Mouse (Mus musculus): ENCODE data around the gene Ldlrap1. TPM values are rescaled to one million over a fixed set of nuclear protein-coding genes. Genes with fewer than 3 reads are reported as not detected.
A peak's percentile ranks its signal among the peaks of the same experiment; 100 is the strongest.

Gene Ldlrap1
- polyA plus RNA-seq, 1 experiment from 2014 or later: 15.4 TPM

GRCm38 (mm10) chr4:134750825-134751224 is 17.0 kb downstream of the Ldlrap1 start:
- H3K27ac ChIP-seq (ENCODE audit: low read depth): peak overlapping the region; percentile 68
- H3K36me3 ChIP-seq (replicated peaks; ENCODE audit: insufficient read depth, low read length): peaks cover 64% of the 10 kb centered on the region
- no peaks in the 10 kb centered on the region for H3K27me3 ChIP-seq (ENCODE audit: insufficient read depth, low read length)
- H3K9me3 ChIP-seq (ENCODE audit: low read length): no peaks in the 10 kb centered on the region
- 74% methylated on average over 6 of the region's 6 CpGs for WGBS (ENCODE audit: insufficient replicate concordance)
- ATAC-seq: no peak
- no peak overlapping the region for H3K4me2 ChIP-seq (ENCODE audit: low read depth, low read length)
- no peak for TF ChIP-seq CTCF (IDR thresholded peaks at IDR 0.05; ENCODE audit: low read depth)
- no peak for TF ChIP-seq EP300 (IDR thresholded peaks at IDR 0.05; ENCODE audit: low read depth)
- no peak overlapping the region for H3K9ac ChIP-seq (replicated peaks)
- H3K4me3 ChIP-seq (ENCODE audit: low read depth, low read length): no peak overlapping the region
- peaks cover 63% of the 10 kb centered on the region for H3K4me1 ChIP-seq (ENCODE audit: insufficient read depth)
- DNase-seq: no peak

GRCm38 (mm10) chr4:134750263-134750662 is 17.6 kb downstream of the Ldlrap1 start:
- Histone ChIP-seq H3K9me3 (ENCODE audit: low read length) (no peaks in the 10 kb centered on the region), H3K4me3 (ENCODE audit: low read depth, low read length) (no peak overlapping the region), H3K9ac (replicated peaks) (no peak overlapping the region), H3K4me2 (ENCODE audit: low read depth, low read length) (no peak overlapping the region), H3K27ac (ENCODE audit: low read depth) (peak overlapping the region; percentile 68), H3K27me3 (ENCODE audit: insufficient read depth, low read length) (no peaks in the 10 kb centered on the region), H3K36me3 (replicated peaks; ENCODE audit: insufficient read depth, low read length) (peaks cover 67% of the 10 kb centered on the region), H3K4me1 (ENCODE audit: insufficient read depth) (peaks cover 57% of the 10 kb centered on the region)
- no peak for ATAC-seq
- 40% methylated on average over 5 of the region's 5 CpGs for WGBS (ENCODE audit: insufficient replicate concordance)
- no peak for DNase-seq
- TF ChIP-seq EP300 (IDR thresholded peaks at IDR 0.05; ENCODE audit: low read depth) (no peak), CTCF (IDR thresholded peaks at IDR 0.05; ENCODE audit: low read depth) (no peak)

GRCm38 (mm10) chr4:134749301-134750030 is 18.4 kb downstream of the Ldlrap1 start:
- Histone ChIP-seq H3K4me2 (ENCODE audit: low read depth, low read length) (no peak overlapping the region), H3K9me3 (ENCODE audit: low read length) (no peaks in the 10 kb centered on the region), H3K27me3 (ENCODE audit: insufficient read depth, low read length) (no peaks in the 10 kb centered on the region), H3K4me3 (ENCODE audit: low read depth, low read length) (no peak overlapping the region), H3K36me3 (replicated peaks; ENCODE audit: insufficient read depth, low read length) (peaks cover 66% of the 10 kb centered on the region), H3K9ac (replicated peaks) (peak overlapping the region; percentile 16; the same call in 1 of the 2 replicates), H3K4me1 (ENCODE audit: insufficient read depth) (peaks cover 53% of the 10 kb centered on the region), H3K27ac (ENCODE audit: low read depth) (peak overlapping the region; percentile 68; the same call in 1 of the 2 replicates)
- ATAC-seq: peak; percentile 26
- peak; percentile 85 for DNase-seq
- TF ChIP-seq CTCF (IDR thresholded peaks at IDR 0.05; ENCODE audit: low read depth) (peak; percentile 94), EP300 (IDR thresholded peaks at IDR 0.05; ENCODE audit: low read depth) (no peak)
- WGBS (ENCODE audit: insufficient replicate concordance): 43% methylated on average over 21 of the region's 21 CpGs

- no peak for DNase-seq
- Histone ChIP-seq H3K9me3 (ENCODE audit: low read length) (no peaks in the 10 kb centered on the region), H3K4me3 (ENCODE audit: low read depth, low read length) (no peak overlapping the region), H3K4me2 (ENCODE audit: low read depth, low read length) (no peak overlapping the region), H3K4me1 (ENCODE audit: insufficient read depth) (peaks cover 21% of the 10 kb centered on the region), H3K9ac (replicated peaks) (no peak overlapping the region), H3K27me3 (ENCODE audit: insufficient read depth, low read length) (no peaks in the 10 kb centered on the region), H3K36me3 (replicated peaks; ENCODE audit: insufficient read depth, low read length) (peaks cover 72% of the 10 kb centered on the region), H3K27ac (ENCODE audit: low read depth) (no peak overlapping the region; the same call in 1 of the 2 replicates)
- no peak for TF ChIP-seq EP300 (IDR thresholded peaks at IDR 0.05; ENCODE audit: low read depth)
- peak; percentile 64 for TF ChIP-seq CTCF (IDR thresholded peaks at IDR 0.05; ENCODE audit: low read depth)
- WGBS (ENCODE audit: insufficient replicate concordance): 72% methylated on average over 16 of the region's 16 CpGs
- no peak for ATAC-seq
These were observed 21.7 kb downstream of the Ldlrap1 start for GRCm38 (mm10) chr4:134745900-134746661.

- H3K27me3 ChIP-seq (ENCODE audit: insufficient read depth, low read length): no peaks in the 10 kb centered on the region
- TF ChIP-seq CTCF (IDR thresholded peaks at IDR 0.05; ENCODE audit: low read depth) (no peak), EP300 (IDR thresholded peaks at IDR 0.05; ENCODE audit: low read depth) (no peak)
- H3K4me1 ChIP-seq (ENCODE audit: insufficient read depth): peaks cover 3% of the 10 kb centered on the region; the same call in 1 of the 2 replicates
- H3K9me3 ChIP-seq (ENCODE audit: low read length): no peaks in the 10 kb centered on the region
- peaks cover 59% of the 10 kb centered on the region for H3K36me3 ChIP-seq (replicated peaks; ENCODE audit: insufficient read depth, low read length)
- H3K4me3 ChIP-seq (ENCODE audit: low read depth, low read length): no peak overlapping the region
- H3K27ac ChIP-seq (ENCODE audit: low read depth): no peak overlapping the region
- DNase-seq (no peak), ATAC-seq (no peak)
- no peak overlapping the region for H3K4me2 ChIP-seq (ENCODE audit: low read depth, low read length)
- no peak overlapping the region for H3K9ac ChIP-seq (replicated peaks)
- 86% methylated on average over 16 of the region's 16 CpGs for WGBS (ENCODE audit: insufficient replicate concordance)
These were observed 23.8 kb downstream of the Ldlrap1 start for GRCm38 (mm10) chr4:134743881-134744633.

GRCm38 (mm10) chr4:134741949-134742348 is 25.9 kb downstream of the Ldlrap1 start:
- ATAC-seq: no peak
- Histone ChIP-seq H3K4me3 (ENCODE audit: low read depth, low read length) (no peak overlapping the region), H3K9ac (replicated peaks) (no peak overlapping the region), H3K27ac (ENCODE audit: low read depth) (no peak overlapping the region), H3K4me1 (ENCODE audit: insufficient read depth) (peaks cover 12% of the 10 kb centered on the region), H3K27me3 (ENCODE audit: insufficient read depth, low read length) (no peaks in the 10 kb centered on the region), H3K9me3 (ENCODE audit: low read length) (no peaks in the 10 kb centered on the region), H3K36me3 (replicated peaks; ENCODE audit: insufficient read depth, low read length) (peaks cover 38% of the 10 kb centered on the region), H3K4me2 (ENCODE audit: low read depth, low read length) (no peak overlapping the region)
- no peak for DNase-seq
- TF ChIP-seq EP300 (IDR thresholded peaks at IDR 0.05; ENCODE audit: low read depth) (no peak), CTCF (IDR thresholded peaks at IDR 0.05; ENCODE audit: low read depth) (no peak)
- 76% methylated on average over 8 of the region's 8 CpGs for WGBS (ENCODE audit: insufficient replicate concordance)

All from liver, postnatal 0 days (tissue).